Mouse (Mus musculus) cortical plate, adult 2 months (tissue): ENCODE data around the gene Nkd1. TPM values are rescaled to one million over a fixed set of nuclear protein-coding genes. Genes with fewer than 3 reads are reported as not detected.

Experiments
- H3K27ac ChIP-seq: fragments of 200-500 bp; 2 replicates; pipeline ENCODE4 v1.5.1; 2012; ENCODE audit warnings: low read length, control low read depth, inconsistent platforms; ENCODE audit not compliant: insufficient read depth
- H3K4me1 ChIP-seq: fragments of 200-500 bp; 2 replicates; pipeline ENCODE4 v1.6.1; 2011; ENCODE audit warnings: low read length; ENCODE audit not compliant: control insufficient read depth, insufficient read depth
- H3K4me3 ChIP-seq: fragments of 200-500 bp; 2 replicates; pipeline ENCODE4 v1.5.1; 2011; ENCODE audit warnings: mild to moderate bottlenecking, low read length, control low read depth; ENCODE audit not compliant: insufficient read depth
- CTCF ChIP-seq: fragments of 200-500 bp; IDR thresholded peaks from 2 replicates; pipeline ENCODE4 v1.5.1; 2011; ENCODE audit warnings: mild to moderate bottlenecking, control low read depth, low read length; ENCODE audit not compliant: insufficient read depth; ENCODE audit errors: extremely low read depth
- POLR2A ChIP-seq: fragments of 200-500 bp; IDR thresholded peaks from 2 replicates; pipeline ENCODE4 v1.6.1; 2011; ENCODE audit warnings: mild to moderate bottlenecking, low read length, control low read depth; ENCODE audit not compliant: insufficient read depth; ENCODE audit errors: extremely low read depth
- polyA plus RNA-seq: library from polyadenylated mRNA; depleted of rRNA; stranded (reverse); fragments of >200 nt; gene quantifications from 2 replicates; pipeline ENCODE4 v1.2.3, GENCODE M21; 2012

Gene Nkd1
- polyA plus RNA-seq, 1 experiment, result 22.7 TPM

GRCm38 (mm10) chr8:88580785-88581184, 59.6 kb downstream of the Nkd1 start:
- no peak overlapping the region for H3K4me3 ChIP-seq
- TF ChIP-seq POLR2A (no peak), CTCF (no peak)
- H3K4me1 ChIP-seq, result peaks cover 6% of the 10 kb centered on the region
- H3K27ac ChIP-seq, result no peak overlapping the region

- H3K4me3 ChIP-seq, result no peak overlapping the region
- no peak overlapping the region for H3K27ac ChIP-seq
- TF ChIP-seq CTCF (no peak), POLR2A (no peak)
- H3K4me1 ChIP-seq, result no peaks in the 10 kb centered on the region
Observed at GRCm38 (mm10) chr8:88583863-88584262, 62.7 kb downstream of the Nkd1 start.

- H3K4me1 ChIP-seq, result no peaks in the 10 kb centered on the region
- no peak overlapping the region for H3K4me3 ChIP-seq
- H3K27ac ChIP-seq, result no peak overlapping the region
- no peak for TF ChIP-seq CTCF
- no peak for TF ChIP-seq POLR2A
Observed at GRCm38 (mm10) chr8:88588205-88588889, 67.2 kb downstream of the Nkd1 start.

- H3K4me1 ChIP-seq, result no peaks in the 10 kb centered on the region; the same call in 1 of the 2 replicates
- H3K4me3 ChIP-seq, result no peak overlapping the region
- TF ChIP-seq CTCF (no peak), POLR2A (no peak)
- H3K27ac ChIP-seq, result no peak overlapping the region
Observed at GRCm38 (mm10) chr8:88590226-88590625, 69.1 kb downstream of the Nkd1 start.

DNA sequence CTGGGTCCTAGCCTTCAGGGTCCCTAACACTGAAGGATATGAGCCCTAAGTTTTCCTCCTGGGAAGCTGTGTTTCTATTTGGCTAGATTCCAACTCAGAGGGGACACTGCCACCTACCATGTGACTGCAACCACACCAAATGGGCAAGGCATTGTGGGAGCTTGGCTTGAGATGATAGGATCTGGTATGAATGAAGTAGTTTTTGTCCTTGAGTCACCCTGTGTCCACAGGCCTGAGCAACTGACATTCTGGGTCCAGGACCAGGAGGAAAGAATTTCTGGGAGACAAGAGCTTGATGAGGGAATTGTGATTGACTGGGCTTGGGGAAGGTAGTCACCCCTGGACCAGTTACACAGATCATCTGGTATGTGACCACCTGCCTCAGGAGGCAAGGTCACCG, 72.8 kb downstream of the Nkd1 start:
- TF ChIP-seq CTCF (no peak), POLR2A (no peak)

GRCm38 (mm10) chr8:88596042-88596441, 74.9 kb downstream of the Nkd1 start:
- H3K27ac ChIP-seq, result no peak overlapping the region
- no peak for TF ChIP-seq CTCF
- TF ChIP-seq POLR2A, result no peak
- H3K4me3 ChIP-seq, result no peak overlapping the region
- H3K4me1 ChIP-seq, result no peaks in the 10 kb centered on the region; the same call in 1 of the 2 replicates

More for the DNA sequence above, 72.8 kb downstream of the Nkd1 start:
- H3K4me1 ChIP-seq, result no peaks in the 10 kb centered on the region; the same call in 1 of the 2 replicates
- no peak overlapping the region for H3K27ac ChIP-seq
- no peak overlapping the region for H3K4me3 ChIP-seq

DNA sequence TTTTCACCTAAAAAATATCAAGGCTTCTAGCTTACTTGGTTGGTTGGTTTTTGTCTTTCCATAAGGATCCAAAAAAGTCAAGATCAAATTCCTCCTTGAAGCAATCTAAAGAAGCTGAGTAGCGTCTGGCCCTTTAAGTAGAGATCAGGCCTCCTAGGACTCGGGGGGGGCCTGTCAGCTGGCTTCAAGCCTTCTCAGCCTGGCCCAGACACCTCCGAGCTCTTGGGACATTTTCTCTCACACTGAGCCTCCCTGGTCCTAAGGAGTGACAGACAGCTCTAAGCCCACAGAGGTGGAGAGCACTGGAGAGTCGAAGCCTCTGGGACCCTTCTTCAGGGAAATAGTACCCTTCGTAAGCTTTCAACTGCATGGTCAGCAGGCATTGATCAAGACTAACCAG, 77.4 kb downstream of the Nkd1 start:
- Histone ChIP-seq H3K4me1 (no peaks in the 10 kb centered on the region; the same call in 1 of the 2 replicates), H3K27ac (no peak overlapping the region), H3K4me3 (no peak overlapping the region)
- TF ChIP-seq CTCF, result no peak
- no peak for TF ChIP-seq POLR2A

- H3K4me1 ChIP-seq, result no peaks in the 10 kb centered on the region
- TF ChIP-seq POLR2A (no peak), CTCF (no peak)
- H3K4me3 ChIP-seq, result no peak overlapping the region
- H3K27ac ChIP-seq, result no peak overlapping the region
Observed at GRCm38 (mm10) chr8:88599491-88599890, 78.3 kb downstream of the Nkd1 start.

DNA sequence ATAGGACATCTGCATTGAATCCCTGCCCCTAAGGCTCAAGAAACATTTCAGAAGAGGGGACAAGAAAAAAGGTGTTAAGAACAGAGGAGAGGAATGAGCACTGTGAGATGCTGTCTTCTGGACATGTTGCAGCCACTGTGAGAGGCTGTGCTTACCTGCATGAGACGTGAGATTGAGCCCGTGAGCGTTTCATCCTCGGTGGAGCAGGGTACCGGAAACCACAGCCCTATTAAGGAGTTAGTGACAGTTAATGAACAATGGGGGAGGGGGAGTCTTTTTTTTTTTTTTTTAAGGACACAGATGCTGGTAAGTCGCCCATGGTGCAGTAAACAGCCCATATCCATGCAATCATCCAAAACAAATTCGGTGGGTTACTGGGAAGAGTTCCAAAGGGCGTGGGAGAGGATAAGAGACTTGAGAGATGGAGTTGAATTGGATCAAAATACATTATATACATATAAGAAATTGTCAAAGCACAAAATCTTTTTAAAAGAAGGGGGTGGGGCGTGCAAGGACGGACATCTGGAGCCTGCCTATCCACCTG, 82.4 kb downstream of the Nkd1 start:
- TF ChIP-seq CTCF (no peak), POLR2A (no peak)
- no peaks in the 10 kb centered on the region for H3K4me1 ChIP-seq
- H3K4me3 ChIP-seq, result no peak overlapping the region
- H3K27ac ChIP-seq, result no peak overlapping the region
